Mouse (Mus musculus) embryonic facial prominence, embryonic 15.5 days (tissue): ENCODE data around the gene Pla2r1. TPM values are rescaled to one million over a fixed set of nuclear protein-coding genes. Genes with fewer than 3 reads are reported as not detected.

Experiments used
- ATAC-seq: fragments of 200-750 bp; cut with Nextera tagmentation; 2 replicates; pipeline ENCODE4 v1.8.0; 2017; ENCODE audit warnings: low read depth, moderate TSS enrichment; ENCODE audit not compliant: insufficient number of reproducible peaks, low FRiP score, low TSS enrichment
- H3K27ac ChIP-seq: fragments of 300-500 bp; sonication (generic); replicated peaks from 2 replicates; pipeline ENCODE4 v1.5.1; 2015; ENCODE audit warnings: mild to moderate bottlenecking, inconsistent platforms
- H3K27me3 ChIP-seq: fragments of 300-500 bp; sonication (generic); 2 replicates; pipeline ENCODE4 v1.6.1; 2015; ENCODE audit warnings: inconsistent platforms
- H3K36me3 ChIP-seq: fragments of 300-500 bp; sonication (generic); 2 replicates; pipeline ENCODE4 v1.6.1; 2015; ENCODE audit warnings: mild to moderate bottlenecking, inconsistent platforms
- H3K4me1 ChIP-seq: fragments of 300-500 bp; sonication (generic); 2 replicates; pipeline ENCODE4 v1.6.1; 2015; ENCODE audit warnings: inconsistent platforms
- H3K4me2 ChIP-seq: fragments of 300-500 bp; sonication (generic); replicated peaks from 2 replicates; pipeline ENCODE4 v1.6.1; 2015; ENCODE audit warnings: mild to moderate bottlenecking, inconsistent platforms
- H3K4me3 ChIP-seq: fragments of 300-500 bp; sonication (generic); replicated peaks from 2 replicates; pipeline ENCODE4 v1.5.1; 2015; ENCODE audit warnings: mild to moderate bottlenecking, inconsistent platforms
- H3K9ac ChIP-seq: fragments of 300-500 bp; sonication (generic); 2 replicates; pipeline ENCODE4 v1.6.1; 2015; ENCODE audit warnings: inconsistent platforms
- H3K9me3 ChIP-seq: fragments of 300-500 bp; sonication (generic); replicated peaks from 2 replicates; pipeline ENCODE4 v1.6.1; 2016; ENCODE audit warnings: inconsistent platforms
- WGBS: fragments of 180-500 bp; shearing (Covaris S2); methylation state at CpG from one replicate; pipeline ENCODE4 v1.1.7; 2015; 5-methylcytosine and 5-hydroxymethylcytosine counted together
- polyA plus RNA-seq: library from polyadenylated mRNA; unstranded; fragments of >200 nt; fragmentation: Nextera tagmentation; extraction: Ambion mirVana; gene quantifications from 2 replicates; pipeline ENCODE4 v1.2.1, GENCODE M21; 2015

Pla2r1 gene
- polyA plus RNA-seq, 1 experiment from 2014 or later = 3.1 TPM

- no peaks in the 10 kb centered on the region for H3K27me3 ChIP-seq
- no peak overlapping the region for H3K4me3 ChIP-seq
- WGBS = 82% methylated on average over 5 of the region's 5 CpGs
- H3K9ac ChIP-seq = no peak overlapping the region
- ATAC-seq = no peak
- H3K4me2 ChIP-seq = no peak overlapping the region
- H3K4me1 ChIP-seq = no peaks in the 10 kb centered on the region
- H3K36me3 ChIP-seq = no peaks in the 10 kb centered on the region
- no peak overlapping the region for H3K27ac ChIP-seq
- H3K9me3 ChIP-seq = no peaks in the 10 kb centered on the region
Observed at GRCm38 (mm10) chr2:60436802-60437201, 116.3 kb downstream of the Pla2r1 start.

DNA sequence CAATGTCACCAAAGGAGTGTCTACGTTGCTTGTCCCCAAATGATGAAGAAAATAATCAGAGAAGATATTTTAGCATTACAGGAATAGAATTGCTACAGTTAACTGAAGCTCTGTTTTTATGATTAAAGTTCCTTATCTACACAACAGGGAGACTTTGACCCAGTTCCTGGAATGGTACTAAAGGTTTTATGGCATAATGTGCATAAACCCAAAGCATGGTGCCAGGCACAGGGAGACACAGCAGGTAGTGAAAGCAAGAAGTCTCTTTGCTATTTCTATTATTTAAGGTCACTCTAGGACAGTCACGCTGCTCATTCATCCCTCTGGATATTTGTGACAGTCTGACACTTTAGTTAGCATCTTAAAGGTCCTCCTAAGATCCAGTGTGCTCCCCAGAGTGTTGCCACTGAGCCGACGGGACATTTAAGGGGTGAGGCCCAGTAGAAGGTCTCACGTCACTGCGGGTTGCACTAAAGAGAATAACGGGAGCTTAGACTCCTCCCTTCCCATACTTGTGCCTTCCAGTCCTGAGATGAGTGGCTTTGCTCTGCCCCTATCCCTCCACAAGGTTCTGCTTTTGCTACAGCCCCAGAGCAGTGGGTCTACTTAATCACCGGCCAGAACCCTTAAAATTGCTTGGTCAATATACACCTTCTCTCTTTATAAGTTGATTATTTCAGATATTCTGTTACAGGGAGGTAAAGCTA, 122.6 kb downstream of the Pla2r1 start:
- Histone ChIP-seq H3K9ac (no peak overlapping the region), H3K9me3 (no peaks in the 10 kb centered on the region; the same call in 1 of the 2 replicates), H3K27me3 (no peaks in the 10 kb centered on the region), H3K4me2 (no peak overlapping the region), H3K27ac (no peak overlapping the region), H3K4me3 (no peak overlapping the region), H3K4me1 (no peaks in the 10 kb centered on the region), H3K36me3 (no peaks in the 10 kb centered on the region)
- WGBS = 76% methylated on average over 8 of the region's 8 CpGs
- no peak for ATAC-seq

- no peaks in the 10 kb centered on the region for H3K36me3 ChIP-seq
- H3K27me3 ChIP-seq = no peaks in the 10 kb centered on the region
- H3K4me1 ChIP-seq = 0 out of 2 replicates have a peak, but pooled peaks cover 3% of the 10 kb centered on the region
- 11% methylated on average over 6 of the region's 6 CpGs for WGBS
- H3K4me3 ChIP-seq = no peak overlapping the region
- no peaks in the 10 kb centered on the region for H3K9me3 ChIP-seq
- no peak overlapping the region for H3K9ac ChIP-seq
- ATAC-seq = 0 out of 2 replicates have a peak, but pooled peaks have one; percentile 60
- no peak overlapping the region for H3K27ac ChIP-seq
- H3K4me2 ChIP-seq = no peak overlapping the region
Observed at GRCm38 (mm10) chr2:60418075-60418474, 135.0 kb downstream of the Pla2r1 start.

- no peak overlapping the region for H3K27ac ChIP-seq
- ATAC-seq = no peak
- no peaks in the 10 kb centered on the region for H3K27me3 ChIP-seq
- H3K4me1 ChIP-seq = 0 out of 2 replicates have a peak, but pooled peaks cover 5% of the 10 kb centered on the region
- no peak overlapping the region for H3K9ac ChIP-seq
- H3K9me3 ChIP-seq = no peaks in the 10 kb centered on the region
- H3K36me3 ChIP-seq = no peaks in the 10 kb centered on the region
- WGBS = 62% methylated on average over 8 of the region's 8 CpGs
- no peak overlapping the region for H3K4me3 ChIP-seq
- no peak overlapping the region for H3K4me2 ChIP-seq
Observed at GRCm38 (mm10) chr2:60414334-60414733, 138.8 kb downstream of the Pla2r1 start.

DNA sequence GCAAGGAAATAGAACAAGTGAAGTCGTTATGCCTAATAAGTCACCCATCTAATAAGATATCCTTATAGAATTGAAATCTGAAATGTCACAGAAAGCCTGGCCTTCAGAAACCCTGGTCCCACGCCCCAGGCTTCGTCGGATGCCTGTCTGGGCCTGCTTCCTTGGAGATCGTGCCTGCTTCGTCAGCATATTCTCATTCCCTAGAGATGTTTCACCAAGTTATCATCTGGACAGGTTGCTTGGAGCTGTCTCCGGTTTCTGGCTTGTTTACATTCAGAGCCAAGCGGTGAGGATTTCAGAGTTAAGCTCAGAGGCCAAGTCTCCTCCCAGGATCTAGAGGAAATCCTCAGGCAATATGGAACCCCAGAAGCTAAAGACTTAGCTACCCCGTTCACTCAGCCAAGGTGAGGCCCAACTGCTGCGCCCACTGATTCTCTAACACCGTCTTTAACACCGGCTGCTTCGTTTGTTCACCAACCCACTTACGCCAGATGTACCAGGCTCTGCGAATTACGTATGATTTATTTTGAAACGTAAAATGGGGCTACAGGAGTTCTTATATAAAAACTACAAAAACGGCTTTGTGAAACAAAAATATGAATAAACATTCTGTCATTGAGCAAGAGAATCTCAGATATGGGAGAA, 140.0 kb downstream of the Pla2r1 start:
- Histone ChIP-seq H3K4me3 (no peak overlapping the region), H3K9ac (no peak overlapping the region), H3K4me2 (no peak overlapping the region), H3K27me3 (no peaks in the 10 kb centered on the region), H3K9me3 (no peaks in the 10 kb centered on the region), H3K36me3 (no peaks in the 10 kb centered on the region), H3K27ac (no peak overlapping the region), H3K4me1 (0 out of 2 replicates have a peak, but pooled peaks cover 5% of the 10 kb centered on the region)
- WGBS = 58% methylated on average over 18 of the region's 18 CpGs
- 0 out of 2 replicates have a peak, but pooled peaks have one; percentile 15 for ATAC-seq

DNA sequence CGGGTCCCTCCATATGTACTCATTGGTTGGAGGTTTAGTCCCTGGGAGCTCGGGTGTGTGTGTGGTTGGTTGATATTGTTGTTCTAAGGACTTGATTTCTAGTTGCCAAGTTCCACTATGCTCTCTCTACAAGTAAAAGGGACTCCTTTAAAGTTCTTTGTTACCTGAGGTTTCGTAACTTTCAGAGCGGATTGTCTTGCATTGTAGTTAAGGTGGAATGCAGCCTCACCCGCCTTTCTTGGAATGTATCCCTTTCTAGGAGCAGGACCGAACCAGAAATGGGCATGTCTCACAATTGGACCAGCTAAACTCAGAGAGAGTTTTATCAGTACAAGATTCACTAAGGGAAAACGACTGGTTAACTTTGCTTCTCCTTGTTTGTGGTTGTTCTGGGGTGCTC, 141.9 kb downstream of the Pla2r1 start:
- no peak overlapping the region for H3K27ac ChIP-seq
- WGBS = 74% methylated on average over 7 of the region's 7 CpGs
- no peak for ATAC-seq
- H3K27me3 ChIP-seq = no peaks in the 10 kb centered on the region
- no peak overlapping the region for H3K9ac ChIP-seq
- H3K4me2 ChIP-seq = no peak overlapping the region
- H3K4me3 ChIP-seq = no peak overlapping the region
- no peaks in the 10 kb centered on the region for H3K9me3 ChIP-seq
- no peaks in the 10 kb centered on the region for H3K36me3 ChIP-seq
- 0 out of 2 replicates have a peak, but pooled peaks cover 5% of the 10 kb centered on the region for H3K4me1 ChIP-seq

- ATAC-seq = no peak
- H3K4me2 ChIP-seq = no peak overlapping the region
- H3K36me3 ChIP-seq = no peaks in the 10 kb centered on the region
- H3K27me3 ChIP-seq = no peaks in the 10 kb centered on the region
- no peaks in the 10 kb centered on the region for H3K9me3 ChIP-seq
- WGBS = 71% methylated on average over 11 of the region's 11 CpGs
- no peak overlapping the region for H3K9ac ChIP-seq
- H3K4me3 ChIP-seq = no peak overlapping the region
- H3K27ac ChIP-seq = no peak overlapping the region
- H3K4me1 ChIP-seq = 0 out of 2 replicates have a peak, but pooled peaks cover 5% of the 10 kb centered on the region
Observed at GRCm38 (mm10) chr2:60409989-60410763, 142.9 kb downstream of the Pla2r1 start.

DNA sequence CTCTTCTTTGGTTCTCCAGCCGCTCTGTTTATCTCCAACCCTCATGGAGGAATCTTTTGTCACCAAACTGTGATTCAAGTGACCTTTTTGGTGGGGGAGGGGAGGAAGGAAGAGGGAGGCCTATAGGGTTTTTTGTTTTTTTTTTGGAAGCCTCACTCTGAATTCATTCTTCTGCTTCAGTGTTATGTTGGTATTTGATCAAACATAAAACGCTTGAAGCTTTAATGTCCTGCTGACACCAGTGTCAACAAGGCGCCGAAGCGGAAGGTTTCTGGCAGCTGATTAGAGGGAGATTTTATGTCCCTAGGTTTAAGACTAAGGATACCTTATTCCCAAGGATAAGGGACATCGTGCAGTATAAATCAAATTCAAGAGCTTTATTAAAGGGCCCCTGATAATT, 143.9 kb downstream of the Pla2r1 start:
- no peak overlapping the region for H3K27ac ChIP-seq
- 87% methylated on average over 6 of the region's 6 CpGs for WGBS
- no peak overlapping the region for H3K9ac ChIP-seq
- no peaks in the 10 kb centered on the region for H3K9me3 ChIP-seq
- 0 out of 2 replicates have a peak, but pooled peaks cover 5% of the 10 kb centered on the region for H3K4me1 ChIP-seq
- H3K36me3 ChIP-seq = no peaks in the 10 kb centered on the region
- no peak overlapping the region for H3K4me2 ChIP-seq
- no peaks in the 10 kb centered on the region for H3K27me3 ChIP-seq
- no peak overlapping the region for H3K4me3 ChIP-seq
- ATAC-seq = no peak

DNA sequence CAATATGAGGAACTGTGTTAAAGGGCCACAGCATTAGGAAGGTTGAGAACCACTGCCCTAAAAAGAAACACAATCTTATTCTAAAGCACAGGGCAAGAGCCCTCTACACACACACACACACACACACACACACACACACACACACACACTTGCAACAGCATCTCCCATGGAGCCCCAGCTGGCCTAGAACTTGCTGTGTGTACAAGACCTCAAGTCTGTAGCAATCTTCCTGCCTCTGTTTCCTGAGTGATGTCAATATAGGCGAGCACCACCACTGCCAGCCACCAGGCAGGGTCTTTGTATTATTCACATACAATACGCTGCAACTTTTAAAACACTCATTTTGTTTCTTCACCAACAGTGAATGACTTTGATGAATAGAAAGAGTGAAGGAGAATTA, 145.7 kb downstream of the Pla2r1 start:
- no peak for ATAC-seq
- Histone ChIP-seq H3K9me3 (no peaks in the 10 kb centered on the region), H3K27me3 (no peaks in the 10 kb centered on the region), H3K4me1 (no peaks in the 10 kb centered on the region), H3K4me3 (no peak overlapping the region), H3K9ac (no peak overlapping the region), H3K27ac (no peak overlapping the region), H3K4me2 (no peak overlapping the region), H3K36me3 (no peaks in the 10 kb centered on the region)
- WGBS = 95% methylated on average over 2 of the region's 2 CpGs

DNA sequence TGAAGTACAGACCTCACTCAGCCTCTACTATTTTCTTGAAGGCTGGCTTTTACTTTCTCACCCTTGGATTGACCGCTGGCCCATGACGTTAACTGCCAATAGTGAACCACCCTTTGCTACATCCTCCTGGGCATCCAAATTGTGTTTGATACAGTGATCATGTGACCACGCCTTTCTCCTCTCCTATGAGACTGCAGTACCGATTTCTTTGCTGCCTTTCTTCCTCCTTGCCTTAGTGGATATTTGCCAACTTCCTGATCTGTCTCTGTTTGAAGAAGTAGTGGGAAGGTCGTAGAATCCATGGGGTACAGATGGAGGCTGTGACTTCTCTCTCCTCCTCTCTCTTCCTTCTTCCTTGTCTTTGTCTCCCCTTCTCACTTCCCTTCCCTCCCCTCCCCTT, 147.7 kb downstream of the Pla2r1 start:
- no peaks in the 10 kb centered on the region for H3K9me3 ChIP-seq
- no peak for ATAC-seq
- no peaks in the 10 kb centered on the region for H3K27me3 ChIP-seq
- no peak overlapping the region for H3K4me2 ChIP-seq
- H3K9ac ChIP-seq = no peak overlapping the region
- no peaks in the 10 kb centered on the region for H3K36me3 ChIP-seq
- H3K27ac ChIP-seq = no peak overlapping the region
- no peaks in the 10 kb centered on the region for H3K4me1 ChIP-seq
- WGBS = 86% methylated on average over 5 of the region's 5 CpGs
- H3K4me3 ChIP-seq = no peak overlapping the region

- Histone ChIP-seq H3K9me3 (no peaks in the 10 kb centered on the region), H3K9ac (no peak overlapping the region), H3K27ac (no peak overlapping the region), H3K36me3 (no peaks in the 10 kb centered on the region), H3K4me2 (no peak overlapping the region), H3K27me3 (no peaks in the 10 kb centered on the region), H3K4me1 (no peaks in the 10 kb centered on the region), H3K4me3 (no peak overlapping the region)
- ATAC-seq = no peak
- 91% methylated on average over 7 of the region's 7 CpGs for WGBS
Observed at GRCm38 (mm10) chr2:60404763-60405162, 148.3 kb downstream of the Pla2r1 start.
